Comparison of ENCODE assay signal across 9 mouse cellular contexts in the genomic region with DNA sequence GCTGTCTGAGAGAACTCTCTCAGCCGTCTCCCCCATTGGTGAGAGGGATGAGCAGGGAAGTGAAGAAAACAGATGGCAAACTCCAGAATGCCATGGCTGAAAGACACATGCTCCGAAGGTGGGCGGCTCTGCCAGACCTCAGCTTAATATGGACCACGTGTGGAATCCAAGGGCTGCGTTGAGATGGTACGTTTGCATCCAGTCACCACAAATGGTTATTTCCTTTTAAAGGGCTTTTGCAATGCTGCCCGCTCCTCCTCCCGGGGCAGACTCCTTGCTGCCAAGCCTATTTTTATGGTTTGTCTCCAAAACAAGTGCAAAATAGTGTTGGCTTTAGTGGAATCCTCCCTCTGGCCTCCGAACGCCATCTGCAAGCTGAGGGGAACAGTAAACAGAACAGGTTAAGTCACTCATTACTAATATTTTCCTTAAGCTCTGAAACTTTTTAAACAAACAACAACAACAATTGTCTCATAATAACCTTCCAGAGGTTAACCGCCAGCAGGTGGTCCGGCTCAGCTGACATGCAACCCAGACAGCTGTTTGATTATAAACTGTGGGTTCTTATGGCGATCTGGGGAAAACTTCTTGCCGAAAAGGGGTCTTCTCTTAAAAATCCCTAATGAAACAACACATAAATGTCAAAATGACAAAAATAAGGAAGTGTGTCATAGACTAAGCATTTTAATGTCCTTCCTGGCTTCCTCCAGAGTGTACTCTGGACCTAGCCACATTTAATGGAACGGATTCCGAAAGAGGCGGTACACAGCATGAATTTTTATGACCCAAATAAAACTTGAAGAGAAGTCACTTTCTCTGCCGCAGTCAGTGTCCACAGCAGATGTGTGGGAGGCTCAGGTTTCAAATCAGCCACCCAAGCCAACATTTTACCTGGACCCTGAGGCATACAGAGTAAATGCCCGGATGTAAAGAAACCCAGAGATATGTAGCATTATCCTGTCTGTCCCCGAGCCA.
DNase-seq lines count a peak whose midpoint lies in the region; ATAC-seq lines count a peak whose summit lies in the region.
"Had no signal": no experiment of that assay in that cellular context is flagged by ENCODE, and none has a peak within 500 bp of the region (broad histone marks: within the 10 kb centered on the region; RNA-seq: fewer than 3 reads in every experiment).

No protein-coding gene starts in this region.

- 79% methylated on average over 20 of the region's 20 CpGs for WGBS in forebrain, embryonic 13.5 days

- ATAC-seq in forebrain, embryonic 13.5 days, result no peak

- H3K9me3 ChIP-seq in forebrain, embryonic 13.5 days (replicated peaks), result no peaks in the 10 kb centered on the region

- intact Hi-C loops in left cerebral cortex, postnatal 4 days (cut with DNase I), result no loop called here

- H3K4me1 ChIP-seq in forebrain, embryonic 13.5 days, result 0 out of 2 replicates have a peak, but pooled peaks cover 3% of the 10 kb centered on the region

- no peak overlapping the region for H3K27ac ChIP-seq in forebrain, embryonic 13.5 days
- H3K27ac ChIP-seq: macrophage had no signal

- H3K4me3 ChIP-seq in forebrain, embryonic 13.5 days, result no peak overlapping the region

- H3K4me2 ChIP-seq in forebrain, embryonic 13.5 days, result no peak overlapping the region

- H3K9ac ChIP-seq in forebrain, embryonic 13.5 days, result no peak overlapping the region

- peak; percentile 22 for DNase-seq in adrenal gland, postnatal 10 days
- DNase-seq in adrenal gland, postnatal 25 days, result no peak
- DNase-seq in forelimb bud, embryonic 11.5 days (ENCODE audit: low read depth, low spot score), result peak; percentile 58
- peak; percentile 48 for DNase-seq in kidney, adult 9 months
- peak; percentile 20 for DNase-seq in left cerebral cortex, postnatal 4 days
- DNase-seq in ovary, adult 18-20 months (ENCODE audit: low spot score), result peak; percentile 37
- no peak for DNase-seq in testis, postnatal 14 days (ENCODE audit: low spot score)

- no peaks in the 10 kb centered on the region; the same call in 1 of the 2 replicates for H3K27me3 ChIP-seq in forebrain, embryonic 13.5 days

- H3K36me3 ChIP-seq in forebrain, embryonic 13.5 days (ENCODE audit: poor library complexity, severe bottlenecking), result no peaks in the 10 kb centered on the region

Comparison
In these comparisons a context has a peak if more than half of its experiments do, and no peak if none do; other contexts are left out.
1. DNase-seq: peak in adrenal gland, postnatal 10 days (single experiment), forelimb bud, embryonic 11.5 days (single experiment), kidney, adult 9 months (single experiment), left cerebral cortex, postnatal 4 days (single experiment) and ovary, adult 18-20 months (single experiment); none in adrenal gland, postnatal 25 days (single experiment) and testis, postnatal 14 days (single experiment).